Mouse (Mus musculus): ENCODE results near the gene Gtsf2.
A peak's percentile ranks its signal among the peaks of the same experiment; 100 is the strongest.
"Not testable (repeated sequence)": the region's sequence is repeated elsewhere in the genome, so short reads cannot be mapped to it uniquely, and the experiment has no call there.

Gene Gtsf2

DNA sequence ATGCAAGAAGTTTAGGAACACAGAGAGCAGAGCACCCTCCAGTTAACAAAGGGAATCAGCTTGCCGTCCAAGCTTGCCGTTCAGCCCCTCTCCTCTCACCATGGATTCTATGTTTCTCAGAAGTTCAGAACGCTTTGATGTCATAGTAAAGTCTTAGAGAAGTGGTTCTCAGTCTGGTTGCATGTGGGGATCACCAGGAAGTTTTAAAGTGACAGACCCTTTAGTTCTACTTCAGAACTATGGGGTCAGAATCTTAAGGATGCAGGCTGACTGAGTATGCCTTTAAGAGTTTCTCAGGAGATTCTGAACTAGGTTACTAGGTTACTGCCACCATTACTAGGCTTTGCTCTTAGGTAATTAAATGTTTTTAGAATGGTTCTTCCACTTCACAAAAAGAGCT is at the start of gene Gtsf2:
Gtsf2 (minus strand) TSS at position 101 of the 400 bp plus-strand sequence.
- DNase-seq (ENCODE audit: inconsistent ontology term) = no peak

DNA sequence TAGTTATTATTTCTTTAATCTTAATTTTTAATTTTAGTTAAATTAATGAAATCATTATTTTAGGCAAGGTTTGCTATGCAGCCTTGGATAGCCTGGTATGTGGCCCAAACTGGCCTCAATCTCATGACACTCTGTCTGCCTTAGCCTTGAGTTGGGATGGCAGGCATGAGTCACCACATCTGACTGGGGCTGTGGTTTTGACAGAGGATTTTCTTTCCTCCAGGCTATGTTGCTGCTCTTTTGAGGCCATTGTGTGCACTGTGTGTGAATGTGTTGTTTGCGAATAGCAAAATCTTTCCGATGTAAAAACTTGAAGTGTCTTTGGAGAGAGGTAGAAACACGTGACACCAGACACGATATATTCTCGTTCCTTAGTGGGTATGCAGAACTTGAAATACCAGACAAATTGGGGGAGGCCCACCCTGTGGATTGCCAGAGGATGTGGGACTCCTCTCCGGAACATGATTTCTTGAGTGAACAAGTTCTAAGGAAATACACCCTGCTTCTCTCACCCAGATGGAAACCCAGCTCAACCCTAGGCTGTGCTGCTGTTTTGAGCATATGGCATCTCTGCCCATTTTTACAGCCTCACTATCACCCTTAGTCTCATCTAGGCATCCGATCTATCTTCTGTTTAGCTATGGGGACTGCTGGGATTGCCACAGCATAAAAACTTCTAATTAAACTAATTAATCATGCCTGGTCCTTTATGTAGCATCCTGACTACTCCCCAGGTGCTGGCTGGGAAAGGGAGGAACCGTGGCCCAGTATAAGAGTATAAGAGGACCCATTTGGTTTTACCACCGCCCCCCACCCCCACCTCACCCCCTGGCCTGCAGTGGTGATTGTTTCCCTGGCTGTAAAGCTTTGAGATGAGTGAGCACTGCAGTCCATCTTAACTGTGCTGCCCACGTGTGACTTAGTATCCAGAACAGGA is 48.2 kb upstream of the Gtsf2 start:
- peak; percentile 89 for DNase-seq (ENCODE audit: inconsistent ontology term)

DNA sequence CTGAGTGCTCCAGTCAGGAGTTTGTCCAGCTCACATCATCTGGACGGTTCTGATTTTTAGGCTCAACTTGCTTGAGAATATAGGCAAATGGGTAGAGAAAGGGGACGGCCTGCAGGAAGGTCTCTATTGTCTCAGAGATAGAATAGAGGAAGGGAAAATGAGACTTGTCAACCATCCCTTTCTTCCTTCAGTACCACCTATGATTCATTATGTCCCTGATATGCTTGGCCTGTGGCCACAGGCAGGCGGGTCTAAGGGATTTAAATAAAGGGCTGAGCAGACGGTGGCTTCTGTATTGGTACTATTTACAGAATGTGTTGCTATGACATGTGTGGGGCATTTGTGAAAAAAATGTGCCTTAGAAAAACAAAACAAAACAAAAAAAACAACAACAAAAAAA is 40.1 kb upstream of the Gtsf2 start:
- DNase-seq (ENCODE audit: inconsistent ontology term) = no peak

DNA sequence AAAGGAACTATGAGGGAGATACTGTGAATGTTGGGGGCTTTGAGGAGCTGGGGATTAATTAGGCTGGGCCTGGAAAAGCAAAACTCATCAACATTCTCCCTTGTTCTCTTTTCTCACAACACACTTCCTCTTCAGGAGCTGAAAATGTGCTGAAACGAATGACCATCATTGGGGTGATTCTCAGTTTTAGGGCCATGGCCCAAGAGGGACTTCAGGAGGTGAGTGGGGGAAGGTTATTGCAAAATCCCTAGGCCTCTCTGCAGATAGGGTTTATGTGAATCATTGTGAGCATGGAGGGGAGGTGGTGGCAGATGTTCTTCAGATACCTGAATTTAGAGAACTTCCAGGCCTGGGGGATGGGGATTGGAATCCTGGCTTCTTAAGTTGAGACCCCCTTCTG is 38.4 kb upstream of the Gtsf2 start:
- DNase-seq (ENCODE audit: inconsistent ontology term) = no peak

DNA sequence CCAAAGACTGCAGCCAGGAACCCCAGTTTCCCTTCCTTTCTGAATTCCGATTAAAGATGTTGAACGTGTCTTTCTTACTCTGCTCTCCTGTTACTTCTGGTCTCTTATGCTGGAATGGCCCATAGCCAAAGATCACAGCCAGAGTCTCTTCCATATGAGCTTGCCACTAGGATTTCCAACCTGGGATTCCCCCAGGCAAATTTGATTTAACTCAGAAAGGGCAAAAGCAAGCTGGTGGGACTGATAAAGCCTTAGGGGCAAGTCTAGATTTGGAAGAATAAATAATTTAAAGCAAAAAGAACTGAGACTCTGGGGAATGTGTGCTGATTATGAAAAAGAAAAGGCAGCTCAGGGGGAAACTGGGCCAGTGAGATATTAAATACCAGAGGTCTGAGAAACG is 36.8 kb upstream of the Gtsf2 start:
- DNase-seq (ENCODE audit: inconsistent ontology term) = no peak

DNA sequence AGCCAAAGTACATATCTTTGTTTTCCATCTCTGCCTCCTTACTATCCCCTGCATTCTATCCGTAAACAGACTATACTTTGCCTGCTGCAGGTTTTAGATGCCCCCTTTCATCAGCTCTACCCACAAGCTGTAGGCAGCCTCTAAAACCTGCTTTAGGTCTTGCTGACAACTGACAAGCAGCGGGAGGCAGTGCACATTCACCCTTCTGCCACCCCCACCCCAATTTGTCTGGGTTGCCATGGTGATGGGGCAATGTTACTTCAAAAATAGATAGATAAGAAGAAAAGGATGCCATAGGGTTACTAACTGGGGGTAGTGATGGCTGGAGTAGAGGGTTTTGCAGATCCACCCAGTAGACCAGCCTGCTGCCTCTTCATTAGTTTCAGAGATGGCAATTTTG is 36.2 kb upstream of the Gtsf2 start:
- no peak for DNase-seq (ENCODE audit: inconsistent ontology term)

DNA sequence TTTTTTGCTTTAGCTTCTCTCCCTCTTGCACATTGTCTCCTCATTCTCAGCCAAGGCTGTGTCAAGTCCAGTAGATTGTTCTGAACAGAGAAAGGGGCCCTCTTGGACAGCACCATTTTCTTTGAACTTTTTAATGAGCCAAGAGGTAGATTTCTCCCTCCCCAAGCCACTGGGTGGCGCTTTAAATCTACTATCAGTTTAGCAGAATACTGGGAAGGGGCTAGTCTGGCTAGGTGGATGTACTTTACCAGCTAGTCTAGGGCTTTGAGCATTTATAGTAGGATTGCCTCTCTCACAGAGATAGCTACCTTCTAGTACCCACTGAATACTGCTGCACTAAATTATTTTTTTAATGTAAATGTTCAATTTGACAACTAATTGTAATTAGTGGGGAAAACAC is 34.2 kb upstream of the Gtsf2 start:
- DNase-seq (ENCODE audit: inconsistent ontology term) = peak; percentile 55

DNA sequence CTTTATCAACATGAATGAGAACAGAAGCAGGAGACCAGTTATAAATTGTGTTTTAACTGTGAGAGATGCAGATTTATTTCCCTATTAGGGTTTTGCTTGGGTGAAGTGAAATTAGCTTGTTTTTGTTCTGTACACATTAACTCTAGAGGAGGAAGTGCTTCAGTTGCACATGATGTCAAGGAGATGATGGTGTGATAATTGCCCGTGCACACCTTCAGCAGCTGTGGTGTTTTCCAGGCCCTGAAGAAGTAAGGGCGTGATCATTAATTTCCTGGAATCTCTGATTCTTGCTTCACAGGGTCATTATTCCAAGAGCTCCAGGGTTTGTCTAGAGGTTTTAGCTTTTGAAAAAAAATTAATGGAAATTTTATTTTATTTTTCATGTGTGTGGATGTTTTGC is 31.9 kb upstream of the Gtsf2 start:
- no peak for DNase-seq (ENCODE audit: inconsistent ontology term)

DNA sequence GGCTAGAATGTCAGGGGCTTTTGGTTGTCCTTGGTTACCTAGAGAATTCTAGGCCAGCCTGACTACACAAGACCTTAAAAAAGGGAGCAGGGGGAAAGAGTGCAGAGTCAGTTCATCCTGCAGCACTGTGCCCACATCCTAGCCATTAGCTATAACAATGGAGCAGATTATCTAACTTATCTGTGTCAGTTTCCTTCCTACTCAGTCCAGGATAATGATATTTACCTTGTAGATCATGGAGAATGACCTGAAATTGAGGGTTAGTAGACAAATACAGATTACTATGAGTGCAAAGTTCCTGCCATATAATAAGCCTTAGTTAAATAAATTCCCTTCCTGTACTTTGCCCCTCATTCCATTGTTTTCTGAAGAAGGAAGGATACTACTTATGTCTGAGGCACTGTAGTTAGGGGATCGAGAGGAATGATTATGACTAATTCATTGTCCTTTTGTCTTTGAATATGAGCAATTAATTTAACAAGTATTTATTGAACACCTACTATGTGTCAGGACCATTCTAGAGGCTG is 30.9 kb upstream of the Gtsf2 start:
- DNase-seq (ENCODE audit: inconsistent ontology term) = no peak

DNA sequence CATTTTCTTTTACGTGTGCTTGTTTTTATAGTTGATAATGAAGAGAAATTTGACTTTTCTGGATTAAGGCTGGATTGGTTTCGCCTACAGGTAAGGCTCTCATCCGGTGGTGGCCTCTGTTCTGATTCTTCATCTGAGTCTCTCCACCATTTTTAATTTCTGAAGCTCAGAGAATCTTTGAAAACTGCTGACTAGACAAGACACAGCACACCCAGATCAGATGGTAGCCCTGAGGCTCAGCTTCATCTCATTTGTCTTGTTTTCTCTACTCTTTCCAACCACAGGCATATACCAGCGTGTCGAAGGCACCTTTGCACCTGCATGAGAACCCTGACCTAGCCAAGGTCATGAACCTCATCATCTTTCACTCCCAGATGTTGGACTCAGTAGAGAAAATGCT is 25.5 kb upstream of the Gtsf2 start:
- no peak for DNase-seq (ENCODE audit: inconsistent ontology term)

DNA sequence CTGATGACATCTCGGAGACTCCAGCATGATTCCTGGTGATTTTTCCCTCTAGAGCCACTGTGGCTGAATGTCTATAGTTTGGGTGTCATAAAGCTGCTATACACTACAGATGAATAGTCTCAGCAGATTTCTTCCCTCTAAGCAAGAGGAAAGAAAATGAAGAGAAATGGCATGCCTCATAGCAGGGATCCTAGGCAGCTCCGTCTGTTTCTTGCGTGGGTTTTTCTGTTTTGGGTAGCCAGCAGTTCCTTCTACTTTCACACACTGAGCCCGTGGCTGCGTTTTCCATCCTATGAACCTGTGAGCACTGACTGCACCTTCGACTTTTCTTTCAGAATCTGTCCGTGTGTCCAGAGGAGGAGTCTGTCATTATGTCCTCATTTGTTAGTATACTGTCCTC is 24.9 kb upstream of the Gtsf2 start:
- DNase-seq (ENCODE audit: inconsistent ontology term) = no peak

DNA sequence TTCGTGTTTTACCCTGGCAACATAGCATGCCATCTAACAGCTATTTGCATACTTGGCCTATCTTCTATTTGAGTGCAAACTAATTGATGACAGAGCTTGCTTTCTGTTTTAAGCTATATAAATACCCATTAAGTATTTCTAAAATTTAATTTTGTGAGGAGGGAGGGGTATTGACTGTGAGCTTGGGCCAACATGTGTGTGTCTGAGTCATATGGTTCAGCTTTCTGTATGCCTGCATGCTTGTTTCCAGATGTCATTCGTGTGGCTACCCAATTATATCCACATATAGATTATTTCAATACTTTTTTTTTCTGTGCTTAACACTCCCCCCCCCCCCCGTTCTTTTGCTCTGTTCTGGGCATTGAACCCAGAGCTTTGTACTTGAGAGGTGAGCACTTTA is 24.0 kb upstream of the Gtsf2 start:
- DNase-seq (ENCODE audit: inconsistent ontology term) = no peak

DNA sequence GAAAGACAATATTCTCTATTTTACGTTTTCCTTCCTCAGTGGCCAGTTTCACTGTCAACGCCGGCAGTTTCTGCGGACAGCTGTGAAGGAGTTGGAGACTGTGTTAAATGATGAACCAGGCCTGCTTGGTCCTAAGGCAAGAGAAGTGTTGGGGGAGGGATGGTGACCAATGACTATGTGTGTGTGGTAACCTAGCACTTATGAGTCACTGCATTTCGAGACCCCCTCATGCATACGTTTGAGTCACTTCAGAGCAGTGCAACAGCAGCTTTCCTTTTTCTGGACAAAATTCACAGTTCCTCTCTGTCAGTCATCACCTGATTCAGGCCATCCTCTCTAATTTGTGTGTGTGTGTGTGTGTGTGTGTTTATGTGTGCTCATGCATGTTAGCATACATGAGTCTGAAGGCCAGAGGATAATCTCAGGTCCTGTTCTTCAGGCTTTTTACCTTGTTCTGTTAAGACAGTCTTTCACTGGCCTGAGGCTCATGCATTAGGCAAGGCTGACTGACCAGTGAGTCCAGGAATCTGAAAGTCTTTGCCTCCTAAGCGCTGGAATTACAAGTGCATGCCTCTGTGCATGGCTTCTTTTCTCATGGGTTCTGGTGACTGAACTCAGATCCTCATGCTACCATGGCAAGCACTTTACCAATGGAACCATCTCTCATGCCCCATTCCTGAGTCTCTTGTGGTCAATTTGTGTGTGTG is 23.4 kb upstream of the Gtsf2 start:
- DNase-seq (ENCODE audit: inconsistent ontology term) = no peak

DNA sequence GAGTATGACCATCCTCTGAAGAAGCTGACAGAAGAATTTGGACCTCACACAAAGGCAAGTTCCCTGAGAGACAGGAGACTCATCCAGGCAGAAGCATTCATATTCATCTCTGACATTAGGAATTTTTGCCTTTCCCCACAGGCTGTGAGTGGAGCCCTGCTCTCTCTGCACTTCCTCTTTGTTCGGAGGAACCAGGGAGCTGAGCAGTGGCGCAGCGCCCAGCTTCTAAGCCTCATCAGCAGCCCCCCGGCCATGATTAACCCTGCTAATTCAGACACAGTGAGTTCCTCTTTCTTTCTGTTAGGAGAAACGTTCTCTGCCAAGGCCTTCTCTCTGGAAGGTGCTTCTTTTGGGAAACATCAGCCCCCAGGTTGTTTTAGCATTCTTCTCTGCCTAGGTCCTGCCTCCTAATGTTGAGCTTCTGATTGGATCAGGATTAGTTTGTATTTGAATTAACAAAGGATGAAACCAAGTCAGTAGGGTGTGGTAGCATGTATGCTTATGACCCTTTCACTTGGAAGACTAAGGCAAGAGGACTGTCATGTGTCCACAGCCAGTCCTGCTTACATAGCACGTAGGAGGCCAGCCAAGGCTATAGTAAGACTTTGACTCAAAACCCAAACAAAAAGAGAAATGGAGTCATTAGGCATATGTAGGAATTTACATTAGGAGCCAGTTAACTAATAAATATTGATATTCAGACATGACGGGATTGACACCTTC is 14.4 kb upstream of the Gtsf2 start:
- peak; percentile 92 for DNase-seq (ENCODE audit: inconsistent ontology term)

DNA sequence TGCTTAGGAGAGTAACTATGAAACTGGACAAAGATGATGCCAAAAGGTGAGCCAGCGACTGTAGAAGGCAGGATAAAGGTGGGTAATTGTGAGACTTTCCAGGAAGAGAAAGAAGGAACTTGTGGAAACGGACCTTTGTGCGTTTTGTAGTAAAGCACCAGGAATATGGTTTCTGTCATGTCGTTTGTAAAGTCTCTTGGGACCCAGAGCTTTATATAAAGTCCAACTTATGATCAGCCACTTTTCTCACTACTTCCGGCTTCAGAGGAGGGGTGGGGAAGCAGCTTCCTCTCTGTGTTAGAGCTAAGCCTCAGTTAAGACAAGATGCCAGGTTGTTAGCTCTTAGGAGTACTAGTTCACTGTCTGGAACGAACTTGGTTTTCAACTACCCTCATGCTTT is 6.2 kb upstream of the Gtsf2 start:
- DNase-seq (ENCODE audit: inconsistent ontology term) = no peak

DNA sequence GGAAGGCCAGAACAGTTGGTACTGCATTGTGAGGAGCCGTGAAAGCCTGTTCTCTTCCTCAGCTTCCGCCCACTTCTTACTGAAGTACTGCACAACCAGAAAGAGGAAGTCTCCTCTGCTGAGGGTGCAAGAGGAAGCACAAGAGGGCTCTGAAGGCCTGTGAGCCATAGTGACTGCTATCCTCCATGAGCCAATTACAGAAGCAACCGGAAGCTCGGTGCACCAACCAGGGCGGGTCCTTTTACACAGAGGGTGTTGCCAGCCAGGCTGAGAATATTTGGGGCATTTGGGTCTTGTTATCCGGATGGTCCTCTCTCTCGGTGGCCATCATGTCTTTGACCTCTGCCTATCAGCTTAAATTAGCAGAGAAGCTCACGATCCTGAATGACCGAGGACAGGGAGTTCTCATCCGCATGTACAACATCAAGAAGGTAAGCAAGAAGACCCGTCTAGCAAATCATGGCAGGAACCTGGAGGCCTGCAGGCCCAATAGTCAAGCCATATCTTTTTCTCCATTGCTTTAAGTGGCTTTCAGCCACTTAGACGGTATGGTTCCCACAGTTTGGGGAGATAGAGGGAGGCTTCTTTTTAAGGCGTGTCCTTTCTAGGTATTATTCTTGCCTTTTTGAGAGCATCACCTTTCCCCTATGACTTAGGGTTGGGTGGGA is 5.4 kb upstream of the Gtsf2 start, which contains the start of gene Nckap1l:
Nckap1l (plus strand) TSS at position 244 of the 668 bp plus-strand sequence.
- no peak for DNase-seq (ENCODE audit: inconsistent ontology term)

DNA sequence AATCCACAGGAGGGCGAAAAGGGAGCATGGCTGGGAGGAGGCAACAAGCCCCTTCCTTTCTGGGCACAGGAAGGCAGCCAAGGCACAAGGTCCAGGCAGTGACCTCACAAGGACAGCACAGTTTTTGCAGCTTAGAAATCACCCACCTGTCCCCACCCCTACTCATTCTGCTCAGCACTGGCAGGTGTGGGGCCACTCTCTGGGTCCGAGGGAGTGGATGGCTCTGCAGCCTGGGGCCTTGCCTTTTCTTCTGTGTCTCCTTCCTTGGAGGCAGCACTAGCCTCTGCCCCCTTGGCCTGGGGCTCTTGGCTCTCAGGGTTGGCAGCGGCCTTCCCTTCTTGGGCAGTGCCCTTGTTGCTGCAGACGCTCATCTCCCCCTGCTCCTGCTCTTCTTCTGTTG is 2.3 kb downstream of the Gtsf2 start:
- DNase-seq (ENCODE audit: inconsistent ontology term) = not testable (repeated sequence)

DNA sequence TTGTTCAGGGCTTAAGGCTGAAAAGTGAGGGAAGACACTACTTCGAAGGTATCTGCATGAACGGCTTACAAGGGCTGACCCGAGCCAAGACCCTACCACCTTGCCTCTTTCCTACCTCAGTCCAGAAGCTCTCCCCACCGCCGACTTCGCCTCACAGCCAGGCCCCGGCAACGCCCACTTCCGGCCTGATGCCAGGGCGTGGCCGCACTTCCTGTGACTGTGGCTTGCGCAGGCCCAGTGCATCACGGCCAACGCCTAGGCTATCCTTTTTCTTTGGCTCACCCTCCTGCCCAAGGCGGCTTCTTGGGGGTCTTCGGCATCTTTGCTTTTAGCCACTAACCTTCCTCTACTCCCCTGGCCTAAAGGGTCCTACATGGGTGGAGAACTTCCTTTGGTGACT is 18.0 kb downstream of the Gtsf2 start, which contains the start of gene Gtsf1:
Gtsf1 (minus strand) TSS at position 230 of the 400 bp plus-strand sequence.
- DNase-seq (ENCODE audit: inconsistent ontology term) = no peak

DNA sequence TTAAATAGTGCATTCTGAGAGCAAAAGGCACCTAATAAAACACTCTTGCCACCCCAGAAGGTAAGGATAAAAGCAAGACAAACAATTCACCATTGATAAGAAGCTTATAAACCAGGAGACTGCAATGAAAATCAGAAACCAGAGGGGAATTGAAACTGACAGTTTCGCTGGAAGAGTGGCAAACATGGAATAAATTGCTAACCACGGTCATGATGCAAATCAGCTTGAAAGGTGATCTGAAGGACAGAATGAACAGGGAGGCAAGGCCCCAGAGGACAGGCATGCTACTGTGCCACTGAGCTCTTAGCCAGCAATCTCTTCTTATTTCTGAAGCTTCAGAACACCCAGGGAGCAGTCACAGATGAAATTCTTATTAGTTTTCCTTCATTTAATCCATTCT is 21.3 kb downstream of the Gtsf2 start:
- peak; percentile 10 for DNase-seq (ENCODE audit: inconsistent ontology term)

DNA sequence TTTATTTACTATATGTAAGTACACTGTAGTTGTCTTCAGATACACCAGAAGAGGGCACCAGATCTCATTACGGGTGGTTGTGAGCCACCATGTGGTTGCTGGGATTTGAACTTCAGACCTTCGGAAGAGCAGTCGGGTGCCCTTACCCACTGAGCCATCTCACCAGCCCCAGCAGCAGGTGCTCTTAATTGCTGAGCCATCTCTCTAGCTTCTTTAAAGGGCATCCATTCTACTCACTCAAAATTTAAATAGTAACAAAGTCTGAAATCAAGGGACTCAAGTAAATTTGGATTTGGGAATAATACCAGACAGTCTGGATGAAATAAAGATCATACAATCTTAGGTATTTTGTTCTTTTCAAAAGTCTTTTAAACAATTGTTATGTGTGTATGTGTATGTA is 42.7 kb downstream of the Gtsf2 start:
- not testable (repeated sequence) for DNase-seq (ENCODE audit: inconsistent ontology term)

DNA sequence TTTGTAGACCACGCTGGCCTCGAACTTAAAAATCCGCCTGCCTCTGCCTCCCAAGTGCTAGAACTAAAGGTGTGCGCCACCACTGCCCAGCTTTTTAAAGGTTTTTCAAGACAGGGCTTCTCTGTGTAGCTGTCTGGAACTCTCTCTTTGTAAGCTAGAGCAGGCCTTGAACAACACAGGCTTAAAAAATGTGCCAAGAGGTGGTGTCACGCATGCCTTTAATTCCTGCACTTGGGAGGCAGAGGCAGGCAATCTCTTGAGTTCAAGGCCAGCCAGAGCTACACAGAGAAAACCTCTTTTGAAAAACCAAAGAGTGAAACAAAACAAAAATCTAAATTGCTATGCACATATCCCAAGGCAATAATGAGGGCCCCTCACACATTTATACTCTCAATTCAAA is 46.9 kb downstream of the Gtsf2 start:
- DNase-seq (ENCODE audit: inconsistent ontology term) = no peak
